Mouse (Mus musculus) adrenal gland, postnatal 4 days (tissue): Measurements from ENCODE around the gene Mapkapk3. TPM values are rescaled to one million over a fixed set of nuclear protein-coding genes. Genes with fewer than 3 reads are reported as not detected.

Source experiments
- DNase-seq, 2 experiments: peaks; one replicate each; pipeline ENCODE4 v3.0.0; 2021 to 2022; ENCODE audit warnings: low spot score in 2 of 2, mixed read lengths in 2 of 2
- long read RNA-seq, 2 experiments: library from polyadenylated mRNA; stranded (forward); transcript quantifications; one replicate each; pipeline ENCODE4 v2.0.0; 2021
- total RNA-seq, 2 experiments: library from RNA; stranded (reverse); gene quantifications; 2 replicates each; pipeline ENCODE4 v1.2.3; 2021

Gene Mapkapk3
- 10 to 100 TPM; 24.6 to 27.3 TPM for total RNA-seq
- long read RNA-seq, experiment 1, partial matches to known transcripts = 2 of 16 reads
- long read RNA-seq, experiment 1, other reads (novel, unspliced or antisense) = 10 of 16 reads
- long read RNA-seq, experiment 2, transcript Mapkapk3-201 (11 exons, 2,816 nt) = major isoform, 5 of 19 reads
- long read RNA-seq, experiment 2, partial matches to known transcripts = 3 of 19 reads
- long read RNA-seq, experiment 2, other reads (novel, unspliced or antisense) = 11 of 19 reads

GRCm38 (mm10) chr9:107289211-107290076 lies at the start of gene Mapkapk3:
Gene Mapkapk3 (minus strand): TSS chr9:107289877.
- DNase-seq = peak; percentile 48 to 68

GRCm38 (mm10) chr9:107338172-107338883 lies 48.7 kb upstream of the Mapkapk3 start, which contains the start of gene Hemk1:
Gene Hemk1 (minus strand): TSS chr9:107338350.
- DNase-seq = peak; percentile 41 to 63

- no peak for DNase-seq
Measured at GRCm38 (mm10) chr9:107336386-107336785, 46.7 kb upstream of the Mapkapk3 start.

- DNase-seq = peak; percentile 42 to 45
Measured at GRCm38 (mm10) chr9:107335909-107336308, 46.2 kb upstream of the Mapkapk3 start.

GRCm38 (mm10) chr9:107335046-107335445 lies 45.4 kb upstream of the Mapkapk3 start:
- DNase-seq = no peak

GRCm38 (mm10) chr9:107334356-107334755 lies 44.7 kb upstream of the Mapkapk3 start:
- no peak for DNase-seq

GRCm38 (mm10) chr9:107333686-107334085 lies 44.0 kb upstream of the Mapkapk3 start:
- no peak for DNase-seq

GRCm38 (mm10) chr9:107330791-107331190 lies 41.1 kb upstream of the Mapkapk3 start:
- no peak for DNase-seq

- no peak for DNase-seq
Measured at GRCm38 (mm10) chr9:107327879-107328620, 38.4 kb upstream of the Mapkapk3 start.

GRCm38 (mm10) chr9:107325904-107326303 lies 36.2 kb upstream of the Mapkapk3 start:
- DNase-seq = no peak

GRCm38 (mm10) chr9:107324799-107325561 lies 35.3 kb upstream of the Mapkapk3 start:
- DNase-seq = no peak

GRCm38 (mm10) chr9:107323558-107323957 lies 33.9 kb upstream of the Mapkapk3 start:
- DNase-seq = no peak

GRCm38 (mm10) chr9:107322461-107323050 lies 32.9 kb upstream of the Mapkapk3 start:
- no peak for DNase-seq

GRCm38 (mm10) chr9:107315791-107316190 lies 26.1 kb upstream of the Mapkapk3 start:
- DNase-seq = no peak

- no peak for DNase-seq
Measured at GRCm38 (mm10) chr9:107313926-107314325, 24.2 kb upstream of the Mapkapk3 start.

- DNase-seq = no peak
Measured at GRCm38 (mm10) chr9:107312811-107313584, 23.3 kb upstream of the Mapkapk3 start.

- DNase-seq = no peak
Measured at GRCm38 (mm10) chr9:107309600-107309999, 19.9 kb upstream of the Mapkapk3 start.

GRCm38 (mm10) chr9:107309171-107309570 lies 19.5 kb upstream of the Mapkapk3 start:
- DNase-seq = no peak
